27 mouse cellular contexts compared by ENCODE assay signal in the genomic region with DNA sequence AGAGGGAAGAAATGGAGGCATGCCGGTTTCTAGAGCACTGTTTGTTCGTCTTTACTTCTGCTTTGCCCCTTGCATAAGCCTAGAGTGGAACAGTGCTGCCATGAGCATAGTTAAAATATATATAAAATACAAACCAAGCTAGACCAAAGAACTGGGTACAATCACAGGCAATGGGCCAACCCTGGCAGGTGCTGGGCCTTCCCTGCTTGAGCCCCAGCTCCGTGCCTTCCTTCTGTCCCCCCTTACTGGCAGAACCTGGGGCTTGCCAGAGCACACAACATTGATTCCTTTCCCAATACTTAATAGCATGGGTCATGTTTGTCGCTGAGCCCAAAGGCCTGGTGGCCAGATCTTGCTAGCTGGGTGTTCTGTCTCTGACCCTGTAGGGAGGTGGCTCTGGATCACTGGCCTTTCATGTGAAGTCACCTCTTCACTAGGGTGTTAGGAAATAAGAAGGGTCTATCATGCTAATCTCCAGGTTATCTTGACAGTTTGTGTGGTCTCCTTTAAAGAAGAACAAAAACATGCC.
"Had no signal": no experiment of that assay in that cellular context is flagged by ENCODE, and none has a peak within 500 bp of the region (broad histone marks: within the 10 kb centered on the region; RNA-seq: fewer than 3 reads in every experiment).

No protein-coding gene starts in this region.

- H3K4me2 ChIP-seq: heart, embryonic 11.5 days; heart, embryonic 13.5 days; heart, embryonic 15.5 days; hindbrain, embryonic 12.5 days; hindbrain, embryonic 14.5 days; kidney, embryonic 15.5 days; limb, embryonic 13.5 days; limb, embryonic 15.5 days; liver, embryonic 12.5 days had no signal

- H3K9ac ChIP-seq: heart, embryonic 13.5 days; heart, embryonic 15.5 days; hindbrain, embryonic 12.5 days; hindbrain, embryonic 14.5 days; kidney, embryonic 15.5 days; limb, embryonic 13.5 days; limb, embryonic 15.5 days; liver, embryonic 12.5 days; liver, embryonic 14.5 days had no signal

- DNase-seq: gastrocnemius, postnatal 14 days; gastrocnemius, postnatal 36 days; heart, adult 11 months; heart, adult 2 months; heart, postnatal 14 days; heart, postnatal 36 days; kidney, adult 11 months; kidney, adult 2 months; kidney, adult 9 months; kidney, postnatal 14 days; kidney, postnatal 36 days; layer of hippocampus, adult 9-11 months; layer of hippocampus, postnatal 36 days had no signal

- H3K4me3 ChIP-seq: heart, adult 2 months; heart, embryonic 13.5 days; heart, embryonic 15.5 days; hindbrain, embryonic 12.5 days; kidney, embryonic 15.5 days; left cerebral cortex, adult 2 months; limb, embryonic 13.5 days; limb, embryonic 15.5 days; liver, embryonic 12.5 days had no signal

- H3K27ac ChIP-seq: heart, adult 2 months; heart, embryonic 13.5 days; heart, embryonic 15.5 days; hindbrain, embryonic 12.5 days; hindbrain, embryonic 14.5 days; hindbrain, postnatal 0 days; kidney, embryonic 15.5 days; kidney, postnatal 0 days; left cerebral cortex, adult 2 months; limb, embryonic 13.5 days; limb, embryonic 15.5 days; liver, embryonic 12.5 days; liver, embryonic 14.5 days had no signal

- H3K36me3 ChIP-seq: heart, embryonic 13.5 days; heart, embryonic 15.5 days; hindbrain, embryonic 12.5 days; kidney, embryonic 15.5 days; limb, embryonic 13.5 days; limb, embryonic 15.5 days; liver, embryonic 12.5 days had no signal

- ATAC-seq: hindbrain, postnatal 0 days; intestine, embryonic 16.5 days; liver, embryonic 12.5 days had no signal

- H3K9me3 ChIP-seq: heart, embryonic 13.5 days; heart, embryonic 15.5 days; hindbrain, embryonic 12.5 days; kidney, embryonic 15.5 days; limb, embryonic 13.5 days; limb, embryonic 15.5 days; liver, embryonic 12.5 days had no signal
